Mouse (Mus musculus): ENCODE data around the gene Sez6l.

DNA sequence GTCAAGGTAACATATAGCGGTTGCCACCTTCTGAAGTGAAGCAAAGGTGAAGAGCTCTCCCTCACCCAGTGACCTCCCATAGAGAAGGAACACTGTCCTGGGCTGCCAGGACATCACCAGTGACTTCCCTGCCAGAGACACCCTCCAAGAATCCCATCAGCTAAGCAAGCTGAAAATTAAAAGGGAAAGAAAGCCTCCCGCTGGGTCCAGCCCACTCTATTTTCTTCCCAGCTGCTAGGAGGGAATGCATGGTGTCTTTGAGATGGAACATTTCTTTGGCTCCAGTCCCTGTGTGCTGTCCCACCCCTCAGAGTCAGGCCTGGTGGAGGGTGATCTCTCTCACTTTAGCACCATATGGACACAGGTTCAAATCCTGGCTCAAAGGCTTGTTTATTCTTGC, 58.2 kb downstream of the Sez6l start:
- no peak for TF ChIP-seq TAL1 (conservative IDR thresholded peaks at IDR 0.05; ENCODE audit: low read depth, low read length)
- TF ChIP-seq CTCF (IDR thresholded peaks at IDR 0.05; ENCODE audit: low read depth, low read length) = no peak
- no peak for TF ChIP-seq GATA1 (IDR thresholded peaks at IDR 0.05; ENCODE audit: borderline replicate concordance, low read length)
- no peak for TF ChIP-seq POLR2AphosphoS5 (IDR thresholded peaks at IDR 0.05; ENCODE audit: insufficient replicate concordance, low read depth, low read length)
- no peak for TF ChIP-seq GATA2 (IDR thresholded peaks at IDR 0.05; ENCODE audit: borderline replicate concordance, low read depth, low read length)
